Mouse (Mus musculus) midbrain, postnatal 0 days (tissue): ENCODE measurements around the gene Tbl1xr1. TPM values are rescaled to one million over a fixed set of nuclear protein-coding genes. Genes with fewer than 3 reads are reported as not detected.
A peak's percentile ranks its signal among the peaks of the same experiment; 100 is the strongest.

Experiments
- ATAC-seq: fragments of 200-750 bp; cut with Nextera tagmentation; 2 replicates; pipeline ENCODE4 v1.8.0; 2017; ENCODE audit warnings: moderate number of reproducible peaks, mild to moderate bottlenecking, moderate TSS enrichment, moderate library complexity; ENCODE audit not compliant: low FRiP score
- DNase-seq: peaks from one replicate; pipeline ENCODE4 v3.0.0-alpha.2; 2015; ENCODE audit warnings: low spot score
- H3K27ac ChIP-seq: fragments of 300-500 bp; sonication (generic); 2 replicates; pipeline ENCODE4 v1.5.1; 2014; ENCODE audit warnings: low read depth, mild to moderate bottlenecking, low read length, mixed read lengths
- H3K27me3 ChIP-seq: fragments of 300-500 bp; sonication (generic); 2 replicates; pipeline ENCODE4 v1.6.1; 2014; ENCODE audit warnings: low read length, control low read depth, mixed read lengths; ENCODE audit not compliant: insufficient read depth
- H3K36me3 ChIP-seq: fragments of 300-500 bp; sonication (generic); 2 replicates; pipeline ENCODE4 v1.6.1; 2014; ENCODE audit warnings: low read length, control low read depth, mixed read lengths; ENCODE audit not compliant: insufficient read depth
- H3K4me1 ChIP-seq: fragments of 300-500 bp; sonication (generic); 2 replicates; pipeline ENCODE4 v1.6.1; 2014; ENCODE audit warnings: mild to moderate bottlenecking, control low read depth, antibody characterized with exemption, low read length, mixed read lengths; ENCODE audit not compliant: insufficient read depth
- H3K4me2 ChIP-seq: fragments of 300-500 bp; sonication (generic); 2 replicates; pipeline ENCODE4 v1.6.1; 2014; ENCODE audit warnings: low read depth, mild to moderate bottlenecking, low read length, mixed read lengths; ENCODE audit not compliant: poor library complexity, severe bottlenecking
- H3K4me3 ChIP-seq: fragments of 300-500 bp; sonication (generic); 2 replicates; pipeline ENCODE4 v1.5.1; 2014; ENCODE audit warnings: low read depth, mild to moderate bottlenecking, low read length, moderate library complexity
- H3K9ac ChIP-seq: fragments of 300-500 bp; sonication (generic); replicated peaks from 2 replicates; pipeline ENCODE4 v1.6.1; 2014; ENCODE audit warnings: mild to moderate bottlenecking, low read length, moderate library complexity, mixed read lengths; ENCODE audit not compliant: poor library complexity, severe bottlenecking
- H3K9me3 ChIP-seq: fragments of 300-500 bp; sonication (generic); 2 replicates; pipeline ENCODE4 v1.6.1; 2016; ENCODE audit warnings: low read length, control low read depth
- CTCF ChIP-seq: IDR thresholded peaks from 2 replicates; pipeline ENCODE4 v1.5.1; 2016; ENCODE audit warnings: antibody characterized with exemption, mild to moderate bottlenecking
- WGBS: fragments of 180-500 bp; shearing (Covaris S2); extraction: QIAGEN DNeasy Blood & Tissue Kit; methylation state at CpG from one replicate; pipeline ENCODE4 v1.1.7; 2014; 5-methylcytosine and 5-hydroxymethylcytosine counted together
- polyA plus RNA-seq: library from polyadenylated mRNA; unstranded; fragments of >200 nt; fragmentation: Nextera tagmentation; extraction: Ambion mirVana; gene quantifications from 2 replicates; pipeline ENCODE4 v1.2.1, GENCODE M21; 2015
- total RNA-seq: library from RNA; depleted of rRNA; stranded (reverse); fragments of >200 nt; gene quantifications from 2 replicates; pipeline ENCODE4 v1.2.3, GENCODE M21; 2014

Gene Tbl1xr1
- total and polyA plus RNA-seq, 2 experiments from 2014 or later: 11.6 to 29.3 TPM

DNA sequence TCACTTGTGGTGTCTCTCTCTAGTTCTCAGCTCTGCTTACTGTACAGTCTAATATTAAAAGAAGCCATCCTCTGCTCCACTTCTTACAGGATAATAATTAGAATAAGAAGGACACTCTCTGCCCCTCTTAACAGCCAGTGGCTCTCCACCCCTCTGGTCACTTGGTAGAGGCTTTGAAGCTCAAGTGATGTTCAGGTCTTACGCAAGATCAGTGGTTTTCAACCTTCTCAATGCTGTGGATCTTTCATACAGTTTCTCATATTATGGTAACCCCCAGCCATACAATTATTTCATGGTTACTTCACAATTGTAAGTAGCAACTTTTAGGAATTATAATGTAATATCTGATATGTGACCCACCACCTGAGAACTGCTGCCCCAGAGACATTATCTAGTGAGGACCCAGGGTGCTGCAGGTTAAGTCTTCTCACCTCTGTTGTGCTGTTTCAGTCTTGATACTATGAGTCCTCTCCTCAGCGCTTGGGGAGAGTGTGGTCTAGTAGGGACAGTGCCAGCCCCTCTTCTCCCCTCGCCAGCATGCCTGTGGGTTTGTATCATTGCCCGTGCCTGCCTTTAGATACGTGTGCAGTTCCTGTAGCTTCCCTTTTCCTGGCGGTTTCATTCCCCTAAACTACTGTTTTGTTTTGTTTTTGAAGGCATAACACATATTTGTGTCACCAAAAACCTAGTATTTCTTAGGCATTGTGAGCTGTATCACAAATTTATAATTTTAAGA lies 65.7 kb downstream of the Tbl1xr1 start:
- Histone ChIP-seq H3K36me3 (no peaks in the 10 kb centered on the region), H3K27me3 (no peaks in the 10 kb centered on the region), H3K4me3 (no peak overlapping the region), H3K9ac (no peak overlapping the region), H3K4me1 (peaks cover 3% of the 10 kb centered on the region), H3K27ac (no peak overlapping the region), H3K4me2 (no peak overlapping the region), H3K9me3 (no peaks in the 10 kb centered on the region)
- DNase-seq: no peak
- no peak for ATAC-seq
- WGBS: 87% methylated on average over 6 of the region's 6 CpGs
- no peak for TF ChIP-seq CTCF

DNA sequence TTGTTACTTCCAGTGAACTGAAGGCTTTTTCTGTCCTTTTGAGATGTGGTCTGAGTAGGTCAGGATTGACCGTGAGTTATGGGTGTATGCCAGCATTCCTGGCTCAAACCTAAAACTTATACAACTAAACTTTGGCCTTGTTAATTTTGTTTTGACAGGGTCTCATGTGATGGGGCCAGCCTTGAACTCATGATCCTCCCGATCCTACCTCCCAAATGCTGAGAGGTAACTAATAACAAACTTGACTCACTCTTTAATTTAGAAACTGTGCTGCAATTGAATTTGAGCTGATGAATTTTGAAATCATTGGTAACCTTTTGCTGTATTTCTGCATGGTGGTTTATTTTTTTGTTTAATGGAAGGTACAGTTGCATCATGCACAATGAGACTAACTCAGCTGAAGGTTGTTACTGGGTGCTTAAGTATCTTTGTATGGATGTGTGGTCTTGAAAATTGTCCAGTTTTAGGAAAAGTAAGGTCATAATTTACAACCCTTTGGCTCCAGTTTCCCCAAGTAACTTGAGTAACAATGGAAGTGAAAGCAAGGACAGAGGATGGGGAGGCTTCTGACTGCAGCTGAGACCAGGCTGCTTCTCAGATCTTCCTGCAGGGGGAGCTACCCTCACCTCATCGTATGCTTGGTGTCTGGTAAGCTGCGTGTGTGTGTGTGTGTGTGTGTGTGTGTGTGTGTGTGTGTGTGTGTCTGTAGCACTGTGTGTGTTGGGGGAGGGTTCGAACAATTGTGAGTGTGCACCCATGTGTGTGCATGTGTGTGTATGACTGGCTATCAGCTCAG lies 66.6 kb downstream of the Tbl1xr1 start:
- no peaks in the 10 kb centered on the region for H3K9me3 ChIP-seq
- peaks cover 3% of the 10 kb centered on the region for H3K4me1 ChIP-seq
- H3K9ac ChIP-seq: no peak overlapping the region
- no peak overlapping the region for H3K4me2 ChIP-seq
- 69% methylated on average over 5 of the region's 5 CpGs for WGBS
- ATAC-seq (no peak), DNase-seq (no peak)
- no peak overlapping the region for H3K27ac ChIP-seq
- H3K27me3 ChIP-seq: no peaks in the 10 kb centered on the region
- TF ChIP-seq CTCF: peak; percentile 53
- no peaks in the 10 kb centered on the region for H3K36me3 ChIP-seq
- no peak overlapping the region for H3K4me3 ChIP-seq

DNA sequence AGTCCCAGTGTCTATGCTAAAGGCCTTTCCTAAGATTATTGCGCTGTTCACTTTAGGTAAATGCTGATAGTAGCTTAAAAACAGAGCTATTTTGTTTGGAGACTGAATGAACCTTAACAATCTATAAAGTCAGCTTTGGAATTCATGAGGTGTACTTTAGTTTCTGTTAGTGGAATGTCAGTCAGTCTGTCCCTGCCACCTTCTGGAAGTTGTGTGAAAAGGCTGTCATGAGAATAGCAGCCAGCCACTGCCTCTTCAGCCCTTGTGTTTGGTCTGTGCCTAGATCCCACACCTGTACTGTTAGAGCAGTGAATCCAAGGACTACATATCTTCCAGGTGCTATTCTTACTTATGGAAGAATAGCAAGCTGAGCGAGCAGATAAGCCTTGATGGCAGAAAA lies 67.8 kb downstream of the Tbl1xr1 start:
- no peak overlapping the region for H3K4me3 ChIP-seq
- no peak for ATAC-seq

DNA sequence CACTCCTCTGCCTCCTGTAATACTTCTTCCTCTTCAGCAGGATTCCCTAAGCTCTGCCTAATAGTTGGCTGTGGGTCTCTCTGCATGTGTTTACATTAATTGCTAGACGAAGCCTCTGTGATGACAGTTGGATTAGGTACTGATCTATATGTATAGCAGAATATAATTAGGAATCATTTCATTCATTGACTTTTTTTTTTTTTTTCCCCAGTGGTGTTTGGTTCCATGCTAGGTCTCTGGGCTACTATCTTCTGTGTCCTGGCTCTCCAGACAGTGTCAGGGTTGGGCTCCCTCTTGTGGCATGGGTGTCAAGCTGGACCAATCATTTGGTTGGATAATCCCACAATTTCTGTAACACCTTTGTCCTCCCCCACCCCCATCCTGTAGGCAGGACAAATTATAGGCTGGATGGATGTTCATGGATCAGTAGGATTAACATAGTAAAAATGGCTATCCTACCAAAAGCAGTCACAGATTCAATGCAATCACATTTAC lies 71.0 kb downstream of the Tbl1xr1 start:
- H3K9ac ChIP-seq: no peak overlapping the region
- no peak overlapping the region for H3K4me2 ChIP-seq
- no peaks in the 10 kb centered on the region for H3K36me3 ChIP-seq
- DNase-seq (no peak), ATAC-seq (no peak)
- H3K27ac ChIP-seq: no peak overlapping the region
- 73% methylated on average over 1 of the region's 1 CpGs for WGBS
- no peaks in the 10 kb centered on the region for H3K27me3 ChIP-seq
- no peaks in the 10 kb centered on the region for H3K4me1 ChIP-seq
- peak; percentile 17; the same call in 1 of the 2 replicates for TF ChIP-seq CTCF
- no peak overlapping the region for H3K4me3 ChIP-seq
- no peaks in the 10 kb centered on the region for H3K9me3 ChIP-seq

More for the DNA sequence above, 67.8 kb downstream of the Tbl1xr1 start:
- TF ChIP-seq CTCF: peak; percentile 59
- no peak overlapping the region for H3K9ac ChIP-seq
- no peaks in the 10 kb centered on the region for H3K9me3 ChIP-seq
- no peaks in the 10 kb centered on the region for H3K27me3 ChIP-seq
- H3K27ac ChIP-seq: no peak overlapping the region
- 96% methylated on average over 2 of the region's 2 CpGs for WGBS
- peaks cover 3% of the 10 kb centered on the region for H3K4me1 ChIP-seq
- peak; percentile 39 for DNase-seq
- no peak overlapping the region for H3K4me2 ChIP-seq
- no peaks in the 10 kb centered on the region for H3K36me3 ChIP-seq

DNA sequence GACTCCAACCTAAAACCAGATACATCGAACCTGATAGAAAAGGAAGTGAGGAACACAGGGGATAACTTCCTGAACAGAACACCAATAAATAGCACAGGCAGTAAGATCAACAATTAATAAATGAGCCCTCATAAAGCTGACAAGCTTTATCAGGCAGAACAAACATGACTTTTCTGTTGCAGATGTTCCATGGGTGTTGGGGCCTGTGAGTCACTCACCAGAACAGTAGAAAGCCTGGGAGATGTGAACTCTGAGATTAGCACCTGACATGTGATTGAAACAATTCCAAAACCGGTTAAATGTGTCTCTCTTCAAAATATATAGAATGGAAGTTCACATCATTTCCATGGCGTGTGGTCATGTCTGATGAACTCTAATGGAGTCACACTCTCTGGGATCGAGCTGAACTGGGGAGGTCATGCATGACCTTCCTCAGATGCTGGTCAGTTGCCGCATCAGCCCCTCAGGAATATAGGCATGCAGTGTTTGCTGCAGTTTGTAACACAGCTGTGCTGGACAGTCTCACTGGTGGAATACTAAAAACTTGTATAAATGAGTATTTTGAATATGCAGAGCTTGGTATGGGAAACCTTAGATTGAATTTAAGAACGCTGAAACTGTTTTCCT lies 72.0 kb downstream of the Tbl1xr1 start:
- 92% methylated on average over 6 of the region's 6 CpGs for WGBS

More for the DNA sequence above, 72.0 kb downstream of the Tbl1xr1 start:
- DNase-seq: no peak
- no peaks in the 10 kb centered on the region for H3K36me3 ChIP-seq
- TF ChIP-seq CTCF: no peak
- ATAC-seq: no peak
- H3K9ac ChIP-seq: no peak overlapping the region
- no peaks in the 10 kb centered on the region for H3K9me3 ChIP-seq
- H3K4me1 ChIP-seq: no peaks in the 10 kb centered on the region
- H3K4me3 ChIP-seq: no peak overlapping the region
- H3K27ac ChIP-seq: no peak overlapping the region
- H3K27me3 ChIP-seq: no peaks in the 10 kb centered on the region
- no peak overlapping the region for H3K4me2 ChIP-seq
